Mouse (Mus musculus): ENCODE results near the gene Vasn.

The Vasn gene

DNA sequence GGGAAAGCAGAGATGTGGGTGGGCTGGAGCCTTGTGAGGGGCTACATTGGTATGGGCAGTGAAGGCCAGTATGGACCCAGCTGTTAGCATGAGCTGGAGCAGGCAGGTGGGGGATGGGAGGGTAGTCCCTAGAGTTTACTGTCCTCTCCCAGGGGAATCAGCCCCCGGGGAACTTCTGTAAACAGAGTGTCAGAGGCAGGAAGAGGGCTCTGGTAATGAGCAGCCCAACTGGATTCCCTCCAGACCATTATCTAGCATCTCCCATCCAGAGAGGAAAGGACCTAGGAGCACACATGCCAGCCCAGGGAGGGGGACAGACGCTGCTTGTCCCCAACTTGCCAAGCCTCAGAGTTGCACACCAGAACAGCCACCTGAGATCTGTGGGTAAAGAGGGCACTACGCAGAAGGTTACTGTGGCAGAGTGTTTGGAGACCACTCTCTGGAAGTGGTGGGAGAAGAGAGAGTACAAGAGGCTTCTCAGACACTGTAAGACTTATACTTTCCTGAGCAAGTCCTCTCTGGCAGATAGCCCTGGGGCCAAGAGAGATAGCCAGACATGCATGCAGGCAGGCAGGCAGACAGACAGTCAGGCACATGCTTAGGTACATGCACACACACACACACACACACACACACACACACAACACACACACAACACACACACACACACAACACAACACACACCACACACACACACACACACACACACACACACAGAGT is 1.5 kb downstream of the Vasn start:
- in situ Hi-C loops (cut with MboI; ENCODE audit: low sequenced_read_pairs), result no loop called here

DNA sequence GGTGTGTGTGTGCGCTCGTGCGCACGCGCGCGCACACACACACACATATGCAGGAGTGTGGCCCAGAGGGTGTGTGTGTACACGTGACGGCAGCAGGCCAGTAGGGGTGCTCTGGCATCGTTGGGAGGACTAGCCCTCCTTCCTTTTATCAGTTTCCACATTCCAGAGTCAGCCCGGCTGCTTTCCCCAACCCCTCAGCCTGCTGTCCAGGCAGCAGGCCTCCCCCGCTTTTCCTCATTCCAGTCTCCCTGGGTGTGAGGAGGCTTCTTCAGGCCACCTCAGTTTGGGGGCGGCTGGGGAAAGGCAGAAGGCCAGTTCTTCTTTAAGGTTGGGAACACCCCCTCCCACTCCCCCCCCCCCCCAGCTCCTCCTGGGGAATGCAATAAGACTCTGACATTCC is 2.4 kb downstream of the Vasn start:
- in situ Hi-C loops (cut with MboI; ENCODE audit: low sequenced_read_pairs), result no loop called here

DNA sequence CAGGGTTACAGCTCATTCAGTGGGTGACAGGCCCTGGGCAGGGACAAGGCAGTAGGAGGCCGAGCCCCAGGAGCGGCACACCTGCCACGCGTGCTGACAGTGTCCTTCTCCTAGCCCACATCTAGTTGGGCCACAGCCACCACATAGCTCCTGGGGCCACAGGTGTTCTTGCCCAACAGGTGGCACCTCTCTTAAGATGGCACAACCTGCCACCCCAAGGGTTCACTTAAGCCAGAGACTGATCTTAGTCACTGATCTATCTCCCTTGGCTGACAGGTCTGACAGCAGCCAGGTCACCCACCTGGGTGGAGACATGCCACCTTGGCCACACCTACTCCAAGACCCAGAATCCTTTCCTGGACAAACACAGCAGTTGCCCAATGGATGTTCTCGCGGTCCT is 3.2 kb downstream of the Vasn start:
- in situ Hi-C loops (cut with MboI; ENCODE audit: low sequenced_read_pairs), result no loop called here

DNA sequence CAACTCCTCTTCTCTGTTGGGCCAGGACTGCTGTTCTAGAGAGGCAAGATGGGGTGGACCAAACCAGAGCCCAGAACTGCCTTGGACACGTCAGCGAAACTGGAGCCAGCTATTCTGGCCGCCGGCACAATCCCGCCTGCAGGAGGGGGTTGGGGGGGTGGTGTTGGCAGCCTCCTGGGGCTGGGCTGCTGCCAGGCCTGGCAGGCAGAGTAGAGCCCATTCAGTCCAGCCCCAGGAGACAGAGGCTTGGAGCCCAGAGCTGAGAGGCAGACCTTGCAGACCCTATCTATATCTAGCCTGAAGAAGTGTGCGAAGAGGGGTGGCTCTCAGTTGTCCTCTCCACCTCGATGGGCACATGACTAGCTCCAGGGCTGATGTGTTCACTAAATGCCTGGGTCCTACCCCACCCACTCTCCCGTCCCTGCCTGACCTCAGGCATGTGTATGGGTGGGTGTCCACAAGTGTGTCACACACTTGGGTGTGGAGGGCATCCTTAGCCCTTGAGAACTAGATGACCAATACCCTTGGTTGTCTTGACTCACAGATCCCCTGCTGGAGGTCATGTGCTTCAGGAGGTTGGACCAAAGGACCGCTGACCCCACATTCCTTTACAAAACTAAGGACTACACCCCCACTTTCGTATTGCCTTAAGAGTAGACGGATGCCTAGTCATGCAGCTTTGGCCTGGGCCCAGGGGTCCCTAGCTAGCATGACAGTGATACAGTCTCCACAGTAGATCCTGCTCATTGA is 4.1 kb downstream of the Vasn start:
- in situ Hi-C loops (cut with MboI; ENCODE audit: low sequenced_read_pairs), result no loop called here

DNA sequence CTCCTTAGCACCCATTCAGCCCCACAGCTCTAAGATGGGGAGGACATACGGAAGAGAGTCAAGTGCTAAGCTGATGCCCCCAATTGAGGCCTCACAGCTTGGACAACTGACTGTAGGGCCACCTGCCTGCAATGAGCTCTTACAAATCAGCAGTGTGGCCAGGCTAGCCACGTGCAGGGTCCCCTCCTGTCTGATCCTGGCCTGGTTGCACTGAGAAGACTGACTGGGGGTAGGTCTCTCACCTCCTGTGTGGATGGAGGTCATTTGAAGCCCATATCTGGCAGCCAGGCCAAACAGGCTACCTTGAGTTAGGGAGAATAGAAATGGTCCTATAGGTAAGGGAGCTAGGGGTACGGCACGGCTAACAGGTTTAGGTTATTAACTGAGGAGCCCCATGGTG is 6.1 kb downstream of the Vasn start:
- in situ Hi-C loops (cut with MboI; ENCODE audit: low sequenced_read_pairs), result no loop called here

DNA sequence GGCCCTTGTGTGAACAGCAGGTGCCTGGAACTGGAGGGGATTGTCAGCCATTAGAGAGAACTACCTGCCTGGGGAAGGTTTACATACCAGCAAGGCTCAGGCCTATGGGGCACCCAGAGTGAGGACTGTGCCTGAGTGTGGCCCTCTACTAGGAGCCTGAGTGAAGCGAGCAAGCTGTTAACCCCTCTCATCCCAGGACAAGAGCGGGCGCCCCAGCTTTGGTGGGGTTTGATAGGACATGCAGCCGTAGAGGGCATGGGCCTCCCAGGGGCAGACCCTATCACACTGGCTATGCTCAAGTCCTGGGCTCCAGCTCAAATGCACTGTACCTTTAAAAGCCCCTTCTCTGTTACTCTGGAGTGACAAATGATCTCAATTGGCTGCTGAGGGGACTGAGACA is 7.1 kb downstream of the Vasn start:
- in situ Hi-C loops (cut with MboI; ENCODE audit: low sequenced_read_pairs), result no loop called here

DNA sequence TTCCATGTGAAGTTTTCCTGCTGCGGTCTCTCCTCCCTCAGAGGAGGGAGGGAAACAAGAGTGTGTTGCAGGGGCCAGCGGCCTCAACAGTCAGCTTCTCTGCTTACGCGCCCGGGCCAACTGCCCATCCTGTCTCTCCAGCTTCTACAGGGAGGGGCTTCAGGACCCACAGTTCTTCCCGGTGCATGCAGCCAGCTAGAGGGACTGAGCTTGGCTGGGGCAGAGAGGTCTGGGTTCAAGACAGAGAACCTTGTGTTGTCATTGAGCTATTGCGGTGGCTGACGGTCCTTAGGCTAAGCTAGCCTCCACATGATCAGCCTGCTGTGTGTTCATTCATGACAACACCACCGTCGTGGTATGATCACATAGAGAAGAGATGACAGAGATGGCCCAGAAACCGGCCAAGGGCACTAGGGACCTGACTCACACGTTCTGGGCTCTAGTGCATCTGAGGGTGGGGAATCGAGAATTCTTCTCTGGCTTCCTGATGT is 8.0 kb downstream of the Vasn start:
- in situ Hi-C loops (cut with MboI; ENCODE audit: low sequenced_read_pairs), result no loop called here

DNA sequence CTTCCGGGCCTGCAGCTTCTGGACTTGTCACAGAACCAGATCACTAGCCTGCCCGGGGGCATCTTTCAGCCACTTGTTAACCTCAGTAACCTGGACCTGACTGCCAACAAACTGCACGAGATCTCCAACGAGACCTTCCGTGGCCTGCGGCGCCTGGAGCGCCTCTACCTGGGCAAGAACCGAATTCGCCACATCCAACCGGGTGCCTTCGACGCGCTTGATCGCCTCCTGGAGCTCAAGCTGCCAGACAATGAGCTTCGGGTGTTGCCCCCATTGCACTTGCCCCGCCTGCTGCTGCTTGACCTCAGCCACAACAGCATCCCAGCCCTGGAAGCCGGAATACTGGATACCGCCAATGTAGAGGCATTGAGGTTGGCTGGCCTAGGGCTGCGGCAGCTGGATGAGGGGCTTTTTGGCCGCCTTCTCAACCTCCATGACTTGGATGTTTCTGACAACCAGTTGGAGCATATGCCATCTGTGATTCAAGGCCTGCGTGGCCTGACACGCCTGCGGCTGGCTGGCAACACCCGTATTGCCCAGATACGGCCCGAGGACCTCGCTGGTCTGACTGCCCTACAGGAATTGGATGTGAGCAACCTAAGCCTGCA is 8.8 kb downstream of the Vasn start:
- in situ Hi-C loops (cut with MboI; ENCODE audit: low sequenced_read_pairs), result no loop called here

DNA sequence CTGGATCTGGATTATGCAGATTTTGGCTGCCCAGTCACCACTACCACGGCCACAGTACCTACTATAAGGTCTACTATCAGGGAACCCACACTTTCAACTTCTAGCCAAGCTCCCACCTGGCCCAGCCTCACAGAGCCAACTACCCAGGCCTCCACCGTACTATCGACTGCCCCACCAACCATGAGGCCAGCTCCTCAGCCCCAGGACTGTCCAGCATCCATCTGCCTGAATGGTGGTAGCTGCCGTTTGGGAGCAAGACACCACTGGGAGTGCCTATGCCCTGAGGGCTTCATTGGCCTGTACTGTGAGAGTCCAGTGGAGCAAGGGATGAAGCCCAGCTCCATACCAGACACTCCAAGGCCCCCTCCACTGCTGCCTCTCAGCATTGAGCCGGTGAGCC is 9.5 kb downstream of the Vasn start:
- in situ Hi-C loops (cut with MboI; ENCODE audit: low sequenced_read_pairs), result no loop called here

DNA sequence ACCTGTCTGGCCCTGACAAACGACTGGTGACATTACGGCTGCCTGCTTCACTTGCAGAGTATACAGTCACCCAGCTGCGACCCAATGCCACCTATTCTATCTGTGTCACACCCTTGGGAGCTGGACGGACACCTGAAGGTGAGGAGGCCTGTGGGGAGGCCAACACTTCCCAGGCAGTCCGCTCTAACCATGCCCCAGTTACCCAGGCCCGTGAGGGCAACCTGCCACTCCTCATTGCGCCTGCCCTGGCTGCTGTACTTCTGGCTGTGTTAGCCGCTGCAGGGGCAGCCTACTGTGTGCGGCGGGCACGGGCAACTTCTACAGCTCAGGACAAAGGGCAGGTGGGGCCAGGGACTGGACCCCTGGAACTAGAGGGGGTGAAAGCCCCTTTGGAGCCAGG is 10.0 kb downstream of the Vasn start:
- in situ Hi-C loops (cut with MboI; ENCODE audit: low sequenced_read_pairs), result no loop called here

DNA sequence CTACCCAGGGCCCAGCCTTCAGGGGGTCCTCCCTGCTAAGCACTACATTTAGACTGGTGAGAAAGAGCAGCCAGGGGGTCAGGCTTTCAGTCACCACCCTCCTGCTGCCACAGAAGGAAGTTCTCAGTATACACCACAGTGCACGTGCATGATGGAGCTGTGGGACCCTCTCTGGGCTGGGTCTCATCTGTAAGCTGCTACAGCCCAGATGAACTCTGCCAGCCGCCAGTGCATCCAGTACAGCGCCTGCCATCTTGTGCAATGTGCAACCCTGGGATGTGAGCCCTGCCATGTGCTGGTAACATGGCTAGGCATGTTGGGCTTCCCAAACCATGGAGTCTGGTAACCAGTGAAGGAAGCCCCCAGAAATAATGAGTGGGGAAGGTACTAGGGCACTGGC is 10.4 kb downstream of the Vasn start:
- in situ Hi-C loops (cut with MboI; ENCODE audit: low sequenced_read_pairs), result no loop called here

DNA sequence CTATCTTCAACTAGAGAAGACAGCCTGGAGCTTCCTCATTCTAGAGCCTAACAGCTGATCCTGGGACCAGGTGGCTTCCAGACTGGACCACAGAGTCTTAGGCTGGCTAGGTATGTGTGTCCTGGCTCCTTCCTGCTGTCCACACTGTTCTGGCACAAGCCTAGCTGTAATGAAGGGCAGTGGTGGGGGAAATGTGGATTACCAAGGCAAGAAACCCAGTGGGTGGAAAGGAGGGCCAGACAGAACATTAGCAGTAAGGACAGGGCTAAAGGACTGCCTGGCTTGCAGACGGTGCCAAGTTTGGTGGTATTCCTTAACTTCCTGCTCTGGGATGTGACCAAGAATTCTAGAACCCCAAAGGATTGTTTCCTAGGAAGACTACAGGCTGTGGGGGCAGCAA is 11.3 kb downstream of the Vasn start:
- in situ Hi-C loops (cut with MboI; ENCODE audit: low sequenced_read_pairs), result no loop called here

DNA sequence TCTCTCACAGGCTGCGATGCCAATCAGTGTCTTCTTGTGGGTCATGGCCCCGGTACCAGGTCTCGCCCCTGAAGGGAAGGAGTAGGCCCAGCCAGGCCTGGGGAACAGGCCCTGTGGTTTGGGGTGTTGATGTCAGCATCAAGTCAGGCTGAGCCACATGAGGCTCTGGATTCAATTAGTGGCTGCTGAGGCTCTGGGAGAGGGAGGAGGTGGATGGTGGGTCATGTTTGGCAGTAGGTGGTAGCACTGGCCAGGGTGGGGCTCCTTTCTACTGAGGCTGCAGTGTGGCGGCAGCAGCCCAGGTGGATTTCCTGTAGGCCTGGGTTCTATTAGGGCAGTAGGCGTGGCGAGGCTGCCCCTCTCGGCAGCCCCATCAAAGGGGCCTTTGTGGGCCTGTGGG is 11.9 kb downstream of the Vasn start:
- in situ Hi-C loops (cut with MboI; ENCODE audit: low sequenced_read_pairs), result no loop called here

DNA sequence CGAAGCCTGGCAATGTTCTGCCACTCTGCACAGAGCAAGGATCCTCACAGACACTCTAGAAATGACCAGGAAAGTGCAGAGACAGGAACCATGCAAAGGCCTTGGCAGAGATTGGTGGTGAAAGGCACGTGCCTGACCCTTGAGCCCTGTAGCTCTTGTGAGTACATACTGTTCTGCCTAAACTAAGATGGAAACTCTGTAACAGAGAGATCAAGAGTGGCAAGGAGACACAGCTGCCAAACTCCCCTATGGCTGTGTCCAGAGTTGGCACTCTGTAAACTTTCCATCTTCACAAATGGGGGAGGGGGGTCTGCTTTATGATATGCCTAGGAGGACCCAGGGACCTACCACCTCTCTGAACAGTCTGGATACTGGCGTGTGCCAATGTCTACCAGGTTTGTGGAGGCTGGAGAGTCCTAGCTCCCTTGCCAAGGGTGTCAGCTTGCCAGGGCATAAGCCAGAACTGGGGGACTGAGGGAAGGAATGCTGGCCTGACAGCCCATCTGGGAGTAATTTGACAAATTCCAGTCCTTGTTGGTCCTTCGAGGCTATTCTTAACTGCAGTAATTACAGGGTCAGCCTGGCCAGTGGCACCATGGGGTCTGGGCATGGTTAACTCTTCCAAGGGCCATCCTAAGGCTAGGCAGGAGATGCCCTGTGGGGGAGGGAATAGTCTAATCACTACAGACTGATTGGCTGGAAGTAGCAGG is 13.1 kb downstream of the Vasn start:
- in situ Hi-C loops (cut with MboI; ENCODE audit: low sequenced_read_pairs), result no loop called here

DNA sequence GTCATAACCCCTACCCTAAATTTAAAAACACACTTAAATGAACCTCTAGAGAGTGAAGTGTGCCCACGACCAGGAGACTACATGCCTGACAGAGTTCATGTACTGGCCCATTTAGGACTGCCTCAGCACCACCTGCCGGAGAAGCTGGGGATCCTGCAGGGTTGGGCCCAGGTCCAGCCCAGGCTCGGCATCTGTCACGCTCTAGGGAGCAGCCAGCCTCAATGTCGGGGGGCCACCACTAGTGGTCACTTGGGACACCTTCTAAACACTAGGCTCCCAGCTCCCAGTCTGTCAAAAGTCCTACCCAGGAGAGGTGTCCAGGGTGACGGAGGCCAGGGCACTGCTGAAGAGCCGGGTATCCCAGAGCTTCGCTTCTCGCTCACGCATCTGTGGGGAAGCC is 15.0 kb downstream of the Vasn start:
- in situ Hi-C loops (cut with MboI; ENCODE audit: low sequenced_read_pairs), result no loop called here

DNA sequence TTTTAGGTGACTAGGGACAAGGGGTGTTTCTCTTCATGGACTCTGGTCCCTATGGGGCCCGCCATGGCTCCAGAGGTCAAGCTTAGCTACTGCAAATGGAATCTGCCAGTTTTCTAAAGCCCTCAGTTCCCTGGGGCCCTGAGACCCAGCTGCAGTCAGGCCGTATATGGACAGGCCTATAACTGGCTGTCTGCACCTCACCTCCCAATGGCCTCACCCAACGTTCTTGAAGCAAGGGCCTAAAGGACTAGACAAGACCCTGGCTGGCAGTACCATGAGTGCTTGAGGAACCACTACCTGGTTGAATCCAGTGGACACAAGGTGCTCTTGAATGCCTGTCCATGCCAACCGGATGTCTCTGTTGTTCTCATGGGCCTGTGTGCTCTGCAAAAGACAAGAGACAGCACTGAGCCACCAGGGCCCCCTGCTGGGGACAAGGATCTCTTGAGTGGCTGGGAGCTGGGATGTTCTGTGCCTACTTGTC is 15.6 kb downstream of the Vasn start:
- in situ Hi-C loops (cut with MboI; ENCODE audit: low sequenced_read_pairs), result no loop called here

DNA sequence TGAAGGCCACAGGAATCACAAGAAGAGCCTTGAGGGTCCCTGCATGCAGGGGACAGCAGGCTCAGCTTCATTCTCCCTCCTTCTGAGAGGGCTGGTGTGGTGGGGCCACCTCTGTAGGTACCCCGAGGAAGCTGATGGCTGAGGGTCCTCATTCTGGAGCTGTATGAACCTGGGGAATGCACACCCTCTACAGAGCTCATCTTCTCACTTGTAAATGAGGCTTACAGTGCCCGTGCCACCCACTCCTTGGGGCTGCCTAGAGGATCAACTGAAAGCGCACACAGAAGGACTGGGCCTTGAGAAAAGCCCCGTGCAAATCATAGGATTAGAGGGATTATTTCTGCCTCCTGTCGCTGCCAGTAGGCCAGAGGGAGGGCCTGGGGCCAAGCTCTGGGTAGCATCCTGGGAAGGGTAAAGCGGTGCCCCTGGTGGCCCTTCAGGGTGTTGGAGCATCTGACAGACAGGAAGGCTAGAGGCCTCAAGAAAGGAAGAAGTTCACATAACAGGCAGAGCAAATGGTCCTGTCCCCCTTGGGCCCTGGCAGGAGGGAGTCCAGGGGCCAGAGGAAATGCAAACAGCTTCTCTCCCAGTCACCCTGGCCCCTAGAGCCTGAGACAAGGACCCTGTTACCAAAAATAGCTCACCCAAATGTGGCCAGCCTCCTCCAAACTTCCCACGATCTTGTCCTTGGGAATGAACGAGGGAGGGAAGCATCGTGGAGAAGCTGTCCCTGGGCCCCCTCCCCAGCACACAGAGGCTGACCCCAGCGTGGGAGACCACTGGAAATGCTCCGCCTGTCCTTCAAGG is 16.2 kb downstream of the Vasn start:
- in situ Hi-C loops (cut with MboI; ENCODE audit: low sequenced_read_pairs), result no loop called here

DNA sequence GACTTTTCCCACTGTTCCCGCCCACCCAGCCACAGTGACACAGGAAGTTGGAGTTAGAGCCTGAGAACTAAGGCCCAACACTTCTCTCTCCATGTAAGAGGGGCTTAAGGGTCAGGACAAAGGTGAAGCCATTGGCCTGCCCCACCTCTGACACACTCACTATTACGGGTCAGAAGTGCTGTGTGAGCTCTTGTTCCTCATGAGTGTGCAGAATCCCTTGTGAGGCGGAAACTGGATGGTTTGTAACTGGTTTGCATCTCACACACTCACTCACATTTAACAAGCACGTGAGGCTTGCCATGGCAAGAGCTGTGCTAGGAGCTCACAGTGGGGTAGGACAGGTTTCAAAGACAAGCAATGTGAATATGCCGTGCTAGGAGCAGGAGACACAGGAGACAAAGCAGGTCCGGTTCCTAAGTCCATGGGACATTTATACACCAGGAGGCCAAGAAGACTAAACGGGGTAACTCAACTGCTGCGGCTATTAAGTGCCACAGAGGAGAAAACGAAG is 16.9 kb downstream of the Vasn start:
- in situ Hi-C loops (cut with MboI; ENCODE audit: low sequenced_read_pairs), result no loop called here

DNA sequence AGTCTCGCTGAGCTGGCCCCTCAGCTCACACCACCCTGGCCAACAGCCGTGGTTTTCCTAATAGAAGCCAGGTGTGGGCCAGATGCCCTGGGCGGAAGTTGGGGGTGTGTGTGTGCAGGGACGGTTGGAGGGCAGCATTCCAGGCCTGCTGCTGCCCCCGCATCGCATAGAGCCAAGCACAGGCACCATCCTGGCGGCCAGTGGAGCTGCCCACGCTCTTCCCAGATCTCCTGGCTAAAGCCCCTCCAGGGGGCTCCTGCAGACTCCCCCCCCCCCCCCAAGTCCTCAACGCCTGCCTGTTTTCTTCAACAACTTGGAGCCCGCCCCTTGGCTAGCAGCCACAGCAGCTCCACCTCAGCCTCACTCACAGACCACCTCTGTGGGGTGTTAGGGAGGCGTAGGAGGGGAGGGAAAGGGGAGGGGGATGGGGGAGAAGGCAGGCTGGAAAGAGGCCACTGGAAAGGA is 19.1 kb downstream of the Vasn start:
- in situ Hi-C loops (cut with MboI; ENCODE audit: low sequenced_read_pairs), result no loop called here

DNA sequence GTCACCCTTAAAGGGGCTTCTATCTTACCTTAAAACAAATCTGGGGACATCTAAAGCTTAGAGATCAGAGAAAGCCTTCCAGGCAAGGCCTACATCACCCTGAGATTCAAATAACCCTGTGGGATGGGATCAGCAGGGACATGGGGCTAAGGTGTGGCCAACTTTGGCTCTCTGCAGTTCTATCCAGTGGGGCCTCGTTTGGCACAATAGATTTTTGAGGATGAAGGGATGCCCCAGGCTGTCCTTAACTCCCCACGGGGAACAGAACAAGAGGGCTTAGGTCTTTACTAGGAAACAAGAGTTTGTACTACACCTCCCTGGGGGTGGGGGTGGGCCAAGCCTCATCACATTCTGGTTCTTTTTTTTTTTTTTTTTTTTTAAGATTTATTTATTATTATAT is 19.6 kb downstream of the Vasn start:
- in situ Hi-C loops (cut with MboI; ENCODE audit: low sequenced_read_pairs), result no loop called here
